Mouse (Mus musculus): Measurements from ENCODE around the gene Mgst2.

GRCm38 (mm10) chr3:51694576-51694975 is 34.4 kb downstream of the Mgst2 start:
- no peak for TF ChIP-seq CTCF (IDR thresholded peaks at IDR 0.05; ENCODE audit: borderline replicate concordance, insufficient read depth, low read length)
- TF ChIP-seq POLR2A (IDR thresholded peaks at IDR 0.05; ENCODE audit: low read depth, low read length) = no peak
